Mouse (Mus musculus): Measurements from ENCODE around the gene Cpeb1.
"Not testable (repeated sequence)": the region's sequence is repeated elsewhere in the genome, so short reads cannot be mapped to it uniquely, and the experiment has no call there.

Cpeb1 gene

DNA sequence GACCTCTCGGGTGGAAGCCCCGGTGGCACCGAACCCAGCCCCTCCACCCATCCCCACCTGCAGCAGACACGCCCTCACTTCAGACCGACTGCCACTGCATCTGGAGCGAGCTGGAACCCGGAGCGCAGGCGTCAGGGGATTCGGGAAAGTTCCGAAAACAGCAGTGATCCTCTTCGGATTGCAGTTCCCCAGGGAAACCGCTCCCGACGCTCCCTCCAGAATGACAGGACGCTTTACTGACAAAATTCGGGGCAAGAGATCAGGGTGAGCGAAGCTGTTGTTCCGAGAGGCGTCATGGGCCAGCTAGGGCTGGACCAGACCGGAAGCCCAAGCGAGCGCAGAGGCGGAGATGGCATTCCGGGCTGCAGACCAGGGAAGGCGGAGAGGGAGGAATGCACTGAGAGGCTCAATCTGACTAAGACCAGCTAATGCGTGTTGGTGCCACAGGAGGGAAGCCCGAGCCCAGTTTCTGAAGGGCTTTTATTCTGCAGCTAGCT lies at the start of gene Cpeb1:
Gene Cpeb1, minus strand, starts transcription at position 311 of the 497 bp plus-strand sequence.
- DNase-seq (ENCODE audit: low spot score), result no peak

DNA sequence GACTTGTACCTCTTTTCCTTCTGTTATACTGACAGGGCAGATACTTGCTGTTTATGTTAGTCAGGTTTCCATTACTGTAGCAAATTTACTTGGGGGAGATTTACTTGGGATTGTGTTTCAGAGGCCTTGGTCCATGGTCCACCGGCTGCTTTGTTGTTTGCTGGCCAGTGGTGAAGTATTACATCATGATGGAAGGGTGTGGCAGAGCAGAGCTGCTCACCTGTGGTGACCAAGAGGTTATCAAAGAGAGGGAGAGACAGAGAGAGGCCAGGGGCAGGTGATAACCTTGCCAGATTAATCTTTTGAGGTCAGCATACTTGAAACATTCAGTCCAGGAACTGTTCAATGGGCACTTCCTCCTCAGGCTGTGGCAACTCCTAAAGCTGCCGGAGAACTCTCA lies 45.8 kb upstream of the Cpeb1 start:
- no peak for DNase-seq (ENCODE audit: low spot score)

GRCm38 (mm10) chr7:81498181-81498580 lies 42.9 kb upstream of the Cpeb1 start, which contains the start of gene BC048679:
Gene BC048679, minus strand, starts transcription at chr7:81498281.
- DNase-seq (ENCODE audit: low spot score), result no peak

GRCm38 (mm10) chr7:81497171-81497570 lies 41.9 kb upstream of the Cpeb1 start:
- no peak for DNase-seq (ENCODE audit: low spot score)

- DNase-seq (ENCODE audit: low spot score), result peak; percentile 64
These were observed 38.2 kb upstream of the Cpeb1 start, which contains the start of gene Ap3b2 for GRCm38 (mm10) chr7:81493331-81494021. Gene Ap3b2, minus strand, starts transcription at chr7:81493925.

DNA sequence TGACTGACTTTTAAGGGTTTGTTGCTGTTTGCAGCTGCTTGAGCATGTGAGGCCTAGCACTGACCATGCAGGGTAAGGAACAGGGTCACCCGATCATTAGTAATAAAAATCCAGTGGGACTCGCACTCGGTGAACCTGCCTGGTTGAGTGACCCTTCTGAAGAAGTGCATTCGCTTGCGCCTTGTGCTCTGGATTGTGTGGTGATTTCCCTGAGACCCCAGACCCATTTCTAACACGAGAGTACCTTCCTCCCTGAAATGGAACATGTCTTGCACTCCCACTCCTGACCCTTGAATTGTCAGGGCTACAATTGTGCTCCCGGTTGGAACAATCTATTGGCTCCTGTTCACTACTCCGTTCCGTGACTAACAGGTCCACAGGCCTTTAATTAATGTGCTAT lies 37.4 kb upstream of the Cpeb1 start:
- no peak for DNase-seq (ENCODE audit: low spot score)

DNA sequence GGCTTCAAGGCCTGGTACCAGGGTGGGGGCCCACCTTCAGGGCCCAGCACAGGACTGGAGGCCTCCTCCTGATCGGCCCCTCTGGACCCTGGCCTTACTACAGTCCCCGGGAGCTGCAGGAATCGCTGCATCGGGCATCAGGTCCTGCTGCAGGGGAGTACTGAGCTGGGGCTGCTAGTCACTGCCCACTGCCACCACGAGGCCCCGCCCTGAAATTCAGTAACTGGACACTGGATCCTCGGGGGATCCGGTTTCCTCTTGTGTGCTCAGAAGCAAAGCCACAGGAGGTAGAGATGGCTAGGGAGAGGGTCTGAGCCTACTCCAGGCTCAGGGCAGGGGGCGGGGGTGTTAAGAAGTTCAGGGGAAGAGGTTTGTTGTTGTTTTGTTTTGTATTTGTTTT lies 34.4 kb upstream of the Cpeb1 start:
- no peak for DNase-seq (ENCODE audit: low spot score)

GRCm38 (mm10) chr7:81480800-81481199 lies 25.5 kb upstream of the Cpeb1 start:
- DNase-seq (ENCODE audit: low spot score), result no peak

DNA sequence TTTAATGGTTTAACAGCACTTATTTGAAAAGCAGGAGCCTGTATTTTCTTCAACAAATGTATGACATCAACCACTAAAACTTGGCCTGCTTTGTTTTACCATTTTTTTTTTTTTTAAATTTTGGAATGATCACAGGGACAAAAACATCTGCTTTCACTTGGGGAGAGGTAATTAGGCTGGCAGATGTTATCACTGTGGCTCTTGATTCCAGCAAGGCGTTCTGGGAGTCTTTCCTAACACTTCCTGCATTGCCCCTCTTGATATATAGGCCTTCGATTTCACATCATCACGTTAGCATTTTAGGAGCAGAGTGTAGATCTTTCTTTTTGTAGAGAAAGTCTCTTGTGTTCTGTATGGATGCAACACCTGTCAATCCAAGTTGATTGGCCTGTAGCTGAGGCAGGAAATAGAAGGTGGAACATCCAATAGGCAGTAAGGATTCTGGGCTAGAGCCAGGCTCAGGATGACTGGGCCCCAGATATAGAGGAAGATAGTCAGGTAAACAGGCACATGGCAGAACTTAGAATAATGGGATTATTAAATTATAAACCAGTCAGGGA lies 24.3 kb upstream of the Cpeb1 start:
- no peak for DNase-seq (ENCODE audit: low spot score)

DNA sequence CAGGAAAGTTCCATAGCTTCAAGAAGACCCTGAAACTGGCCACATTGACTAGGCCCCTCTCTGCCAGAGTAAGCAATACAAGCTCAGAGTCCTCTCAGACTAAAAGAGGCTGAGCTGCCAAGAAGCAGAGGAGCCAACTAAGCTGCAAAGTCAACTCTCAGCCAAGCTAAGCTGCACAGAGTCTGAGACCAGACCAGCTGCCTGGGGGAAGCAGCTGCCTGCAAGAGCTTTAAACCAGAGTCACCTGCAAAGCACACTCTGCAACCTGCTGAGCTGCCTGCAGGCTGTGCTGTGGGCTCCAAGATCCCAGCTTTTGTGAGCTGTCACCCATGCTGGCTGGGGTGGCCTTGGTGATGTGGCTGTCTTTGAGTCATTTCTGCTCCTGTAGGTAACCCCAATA lies 23.0 kb upstream of the Cpeb1 start:
- DNase-seq (ENCODE audit: low spot score), result not testable (repeated sequence)

GRCm38 (mm10) chr7:81476833-81477232 lies 21.6 kb upstream of the Cpeb1 start:
- DNase-seq (ENCODE audit: low spot score), result no peak

DNA sequence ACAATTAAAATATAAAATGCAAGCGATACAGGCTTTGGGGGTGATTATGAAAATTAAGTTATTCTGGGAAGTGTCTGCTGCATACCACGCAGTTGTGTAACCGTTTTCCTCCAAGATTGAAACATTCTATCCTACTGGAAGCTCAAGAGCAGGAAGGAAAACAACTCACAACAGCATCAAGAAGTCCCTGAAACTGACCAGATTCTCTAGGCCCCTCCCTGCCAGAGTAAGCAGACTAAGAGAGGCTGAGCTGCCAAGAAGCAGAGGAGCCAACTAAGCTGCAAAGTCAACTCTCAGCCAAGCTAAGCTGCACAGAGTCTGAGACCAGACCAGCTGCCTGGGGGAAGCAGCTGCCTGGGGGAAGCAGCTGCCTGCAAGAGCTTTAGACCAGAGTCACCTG lies 20.0 kb upstream of the Cpeb1 start:
- DNase-seq (ENCODE audit: low spot score), result no peak

DNA sequence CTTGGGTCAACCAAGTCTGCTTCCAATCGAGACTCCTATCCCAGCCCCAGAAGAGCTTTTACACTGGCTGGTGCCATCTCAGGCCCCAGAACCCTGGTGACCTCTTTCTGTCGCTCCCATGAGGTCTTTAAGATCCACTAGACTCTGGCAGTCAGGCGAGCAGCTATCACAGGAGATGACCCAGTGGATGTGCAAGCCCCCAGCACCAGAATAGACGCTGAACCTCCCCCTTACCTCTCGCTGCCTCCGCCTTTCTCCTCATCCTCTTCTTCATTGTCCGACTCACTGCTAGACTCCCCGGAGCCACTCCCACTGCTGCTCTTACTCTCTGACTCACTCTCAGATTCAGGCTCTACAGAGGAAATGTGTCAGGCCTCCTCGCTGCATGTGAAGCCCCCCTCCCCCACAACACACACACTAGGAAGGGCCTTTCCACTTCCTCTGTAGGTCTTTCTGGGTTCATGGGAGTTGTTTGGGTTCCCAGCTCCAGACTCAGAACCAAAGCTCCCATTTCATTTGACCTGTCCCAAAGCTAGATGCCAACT lies 9.7 kb upstream of the Cpeb1 start:
- DNase-seq (ENCODE audit: low spot score), result no peak

GRCm38 (mm10) chr7:81464116-81464515 lies 8.9 kb upstream of the Cpeb1 start:
- DNase-seq (ENCODE audit: low spot score), result no peak

- no peak for DNase-seq (ENCODE audit: low spot score)
These were observed 7.5 kb upstream of the Cpeb1 start for GRCm38 (mm10) chr7:81462815-81463214.

DNA sequence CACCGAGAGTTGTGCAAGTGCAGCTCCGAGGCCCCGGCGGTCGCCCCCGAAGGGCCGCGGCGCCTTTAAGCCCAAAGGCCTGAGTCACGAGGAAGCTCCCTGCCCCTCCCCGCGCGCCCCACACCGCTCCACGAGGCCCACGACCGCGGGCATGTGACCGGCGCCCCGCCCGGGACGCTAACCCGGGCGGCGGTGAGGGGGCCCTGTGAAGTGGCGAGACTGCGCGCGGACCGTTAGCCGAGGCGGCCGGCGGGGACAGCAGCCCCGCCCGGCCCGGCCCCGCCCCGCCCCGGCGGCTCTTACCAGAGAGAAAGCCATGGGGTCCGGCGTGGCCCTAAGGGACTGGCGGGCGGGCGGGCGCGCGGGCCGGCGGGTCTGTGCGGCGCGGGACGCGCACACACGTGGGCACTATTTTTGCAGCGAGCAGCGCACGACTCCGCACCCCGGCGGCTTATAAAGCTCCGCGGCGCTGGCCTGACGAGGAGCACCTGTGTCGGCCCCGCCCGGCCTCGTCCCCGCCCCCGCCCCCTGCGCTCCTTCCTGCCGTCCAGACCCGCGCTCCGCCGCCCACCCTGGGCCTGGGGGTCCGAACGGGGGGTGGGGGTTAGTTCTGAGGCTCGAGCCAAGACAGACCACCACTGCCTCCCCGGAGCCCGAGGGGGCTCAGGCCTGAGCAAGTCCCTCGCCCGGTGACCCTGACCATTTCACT lies 780 bp downstream of the Cpeb1 start:
- DNase-seq (ENCODE audit: low spot score), result no peak

DNA sequence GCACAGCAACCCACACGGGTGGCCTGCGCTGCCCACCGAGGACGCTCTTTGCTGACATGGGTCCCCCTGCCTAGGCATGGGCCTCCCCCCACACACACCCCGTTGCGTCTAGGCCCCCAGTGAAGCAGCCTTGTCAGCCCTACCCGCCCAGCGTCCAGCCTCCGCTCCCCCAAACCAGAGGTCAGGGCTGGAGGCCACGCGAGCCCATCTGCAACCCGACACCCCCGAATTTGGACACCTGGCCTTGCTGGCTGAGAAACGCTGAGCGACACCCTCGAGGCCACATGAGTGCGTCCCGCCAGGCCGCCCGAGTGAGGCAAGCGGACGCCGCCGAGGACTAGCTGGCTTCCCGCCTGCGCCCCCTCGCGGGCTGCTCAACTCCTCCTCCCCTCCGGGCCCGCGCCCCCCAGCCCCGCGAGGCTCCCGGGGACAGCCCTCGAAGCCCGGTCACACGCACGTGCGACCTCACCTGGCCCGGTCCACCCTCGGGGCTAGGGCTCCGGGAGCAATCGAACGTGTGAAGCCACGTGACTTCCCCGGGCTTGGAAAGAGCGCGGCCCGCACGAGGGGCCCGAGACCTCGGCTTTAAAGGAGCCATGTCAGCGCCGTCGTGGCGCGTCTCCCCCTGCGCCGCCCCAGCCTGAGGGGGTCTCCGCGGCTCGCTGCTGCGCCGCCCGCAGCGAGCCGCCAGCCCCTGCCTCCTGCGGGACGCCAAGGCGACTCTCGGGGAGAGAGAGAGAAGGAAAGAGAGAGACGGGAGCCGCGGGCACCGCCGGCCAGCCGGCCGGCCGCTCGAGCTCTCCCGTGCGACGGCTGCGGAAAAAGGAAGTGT lies 1.6 kb downstream of the Cpeb1 start:
- DNase-seq (ENCODE audit: low spot score), result no peak

DNA sequence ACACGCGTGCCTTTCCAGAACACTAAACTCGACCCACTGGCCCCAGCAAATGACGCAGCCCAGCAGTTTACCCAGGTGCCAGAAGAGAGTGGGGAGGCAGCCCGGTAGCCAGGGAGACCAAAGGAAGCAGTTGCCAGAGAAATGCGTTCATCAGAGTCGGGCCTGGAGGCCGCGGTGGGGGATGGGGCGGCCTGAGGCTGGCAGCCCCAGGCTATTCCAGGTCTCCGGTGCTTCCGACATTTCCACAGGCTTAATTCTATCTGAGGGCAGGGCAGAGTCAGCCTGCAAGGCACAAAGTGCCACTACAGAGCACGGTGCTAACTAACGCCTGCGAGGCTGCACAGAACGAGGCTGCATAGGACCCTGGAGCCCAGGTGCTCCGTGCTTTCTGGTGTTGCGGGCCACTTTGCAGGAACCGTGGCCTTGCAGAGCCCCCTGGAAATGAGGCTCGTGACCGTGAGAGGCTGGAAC lies 2.3 kb downstream of the Cpeb1 start:
- no peak for DNase-seq (ENCODE audit: low spot score)

- DNase-seq (ENCODE audit: low spot score), result no peak
These were observed 56.3 kb downstream of the Cpeb1 start for GRCm38 (mm10) chr7:81398957-81399356.

GRCm38 (mm10) chr7:81379363-81379762 lies 75.9 kb downstream of the Cpeb1 start:
- no peak for DNase-seq (ENCODE audit: low spot score)

GRCm38 (mm10) chr7:81372337-81372920 lies 82.8 kb downstream of the Cpeb1 start:
- peak; percentile 79 for DNase-seq (ENCODE audit: low spot score)

Data from left cerebral cortex, adult 11 months (tissue).